Mouse (Mus musculus) frontal cortex, postnatal 25 days (tissue): ENCODE measurements at regions not wholly inside any gene's neighbourhood (a gene's known extent, or its start where the extent isn't known, plus 50 kb on each side); places are given as distances from the start of the nearest gene placed in this dataset.

ENCODE experiments used
- DNase-seq, 2 experiments: peaks; one replicate each; pipeline ENCODE4 v3.0.0; 2022; ENCODE audit warnings: low spot score in 2 of 2

- no peak for DNase-seq
Observed at GRCm38 (mm10) chr10:56587205-56587604, 210.1 kb downstream of the Gja1 start.

- no peak for DNase-seq
Observed at GRCm38 (mm10) chr10:56597382-56597781, 220.3 kb downstream of the Gja1 start.

GRCm38 (mm10) chr10:56598191-56598590 is 221.1 kb downstream of the Gja1 start:
- no peak for DNase-seq

- DNase-seq, result no peak
Observed at GRCm38 (mm10) chr10:56599923-56600322, 222.8 kb downstream of the Gja1 start.

- peak in 1 of 2 experiments; percentile 6 for DNase-seq
Observed at GRCm38 (mm10) chr10:56611564-56612288, 234.6 kb downstream of the Gja1 start.

GRCm38 (mm10) chr10:56642656-56643055 is 265.5 kb downstream of the Gja1 start:
- no peak for DNase-seq

- DNase-seq, result no peak
Observed at GRCm38 (mm10) chr10:56643376-56644135, 266.4 kb downstream of the Gja1 start.

GRCm38 (mm10) chr10:56660501-56660900 is 283.4 kb downstream of the Gja1 start:
- DNase-seq, result no peak

GRCm38 (mm10) chr10:56673919-56674318 is 296.8 kb downstream of the Gja1 start:
- no peak for DNase-seq

- DNase-seq, result no peak
Observed at GRCm38 (mm10) chr10:56682901-56683300, 305.8 kb downstream of the Gja1 start.

GRCm38 (mm10) chr10:56685655-56686250 is 308.6 kb downstream of the Gja1 start:
- DNase-seq, result no peak

- DNase-seq, result no peak
Observed at GRCm38 (mm10) chr10:56691467-56691866, 314.3 kb downstream of the Gja1 start.

- no peak for DNase-seq
Observed at GRCm38 (mm10) chr10:56695100-56695499, 318.0 kb downstream of the Gja1 start.

- DNase-seq, result no peak
Observed at GRCm38 (mm10) chr10:56700126-56700525, 323.0 kb downstream of the Gja1 start.

GRCm38 (mm10) chr10:56708411-56708810 is 331.3 kb downstream of the Gja1 start:
- DNase-seq, result no peak

- DNase-seq, result no peak
Observed at GRCm38 (mm10) chr10:56708886-56709285, 331.8 kb downstream of the Gja1 start.

- DNase-seq, result no peak
Observed at GRCm38 (mm10) chr10:56712611-56713105, 335.5 kb downstream of the Gja1 start.

GRCm38 (mm10) chr10:56737073-56737472 is 359.9 kb downstream of the Gja1 start:
- DNase-seq, result no peak

GRCm38 (mm10) chr10:56739621-56740020 is 362.5 kb downstream of the Gja1 start:
- DNase-seq, result no peak

- DNase-seq, result no peak
Observed at GRCm38 (mm10) chr10:56752134-56752533, 375.0 kb downstream of the Gja1 start.

GRCm38 (mm10) chr10:56753576-56753975 is 376.4 kb downstream of the Gja1 start:
- no peak for DNase-seq

GRCm38 (mm10) chr10:56754546-56755175 is 377.5 kb downstream of the Gja1 start:
- DNase-seq, result no peak
